Mouse (Mus musculus) left cerebral cortex, adult 8-10 months (tissue): ENCODE results near the gene Mertk. TPM values are rescaled to one million over a fixed set of nuclear protein-coding genes. Genes with fewer than 3 reads are reported as not detected.

Source experiments
- DNase-seq, 2 experiments: peaks; one replicate each; pipeline ENCODE4 v3.0.0; 2022; ENCODE audit warnings: low spot score in 2 of 2
- total RNA-seq, 4 experiments: library from RNA; stranded (reverse); gene quantifications; 2 replicates each; pipeline ENCODE4 v1.2.4; 2022

Gene Mertk
- total RNA-seq, 4 experiments from 2014 or later: 25.1 to 32.9 (median 29.1) TPM

GRCm38 (mm10) chr2:128817786-128818681 is 119.3 kb downstream of the Mertk start, which contains the start of gene Tmem87b:
Gene Tmem87b, plus strand, starts transcription at chr2:128818118.
- DNase-seq: peak; percentile 94

GRCm38 (mm10) chr2:128818956-128819643 is 120.3 kb downstream of the Mertk start:
- DNase-seq: no peak

- no peak for DNase-seq
Observed at GRCm38 (mm10) chr2:128820631-128821030, 121.9 kb downstream of the Mertk start.

- no peak for DNase-seq
Observed at GRCm38 (mm10) chr2:128823893-128824292, 125.1 kb downstream of the Mertk start.

- DNase-seq: no peak
Observed at GRCm38 (mm10) chr2:128827787-128828186, 129.0 kb downstream of the Mertk start.

GRCm38 (mm10) chr2:128832611-128833010 is 133.9 kb downstream of the Mertk start:
- DNase-seq: no peak

GRCm38 (mm10) chr2:128833035-128833434 is 134.3 kb downstream of the Mertk start:
- DNase-seq: no peak

- DNase-seq: no peak
Observed at GRCm38 (mm10) chr2:128833435-128833834, 134.7 kb downstream of the Mertk start.

- no peak for DNase-seq
Observed at GRCm38 (mm10) chr2:128837531-128837930, 138.8 kb downstream of the Mertk start.

- DNase-seq: no peak
Observed at GRCm38 (mm10) chr2:128838611-128839010, 139.9 kb downstream of the Mertk start.

- DNase-seq: no peak
Observed at GRCm38 (mm10) chr2:128839501-128839900, 140.7 kb downstream of the Mertk start.

GRCm38 (mm10) chr2:128842437-128842836 is 143.7 kb downstream of the Mertk start:
- no peak for DNase-seq

GRCm38 (mm10) chr2:128850036-128850435 is 151.3 kb downstream of the Mertk start:
- DNase-seq: no peak

Other genes with a start within 250 kb of the Mertk start
- not detected for gene Spdye4c, start 107.7 kb upstream of the Mertk start, total RNA-seq
- 10 to 100 TPM; 54.0 to 63.0 (median 60.2) TPM for gene Anapc1, start 11.6 kb upstream of the Mertk start, total RNA-seq
- gene Tmem87b, start 119.2 kb downstream of the Mertk start, total RNA-seq: 10 to 100 TPM; 32.2 to 36.9 (median 32.9) TPM
- gene Fbln7, start 164.0 kb downstream of the Mertk start, total RNA-seq: 1 to 10 TPM; 1.7 to 3.0 (median 2.5) TPM
- 1 to 10 TPM; 3.9 to 7.5 (median 6.1) TPM for gene Zc3h8, start 245.1 kb downstream of the Mertk start, total RNA-seq